Mouse (Mus musculus) CD8-positive naive resting alpha-beta T cell, adult 2 months (primary cell): ENCODE measurements around the gene Dmrtc1b.
"Not testable (repeated sequence)": the region's sequence is repeated elsewhere in the genome, so short reads cannot be mapped to it uniquely, and the experiment has no call there.

Experiments used
- DNase-seq, 2 experiments: peaks; one replicate each; pipeline ENCODE4 v3.0.0; 2022; ENCODE audit warnings: low read depth in 2 of 2, low spot score in 2 of 2

Gene Dmrtc1b

GRCm38 (mm10) chrX:102707535-102707934 lies at the start of gene Dmrtc1b, which contains the start of gene Gm9112:
Gene Dmrtc1b (plus strand): TSS chrX:102707865.
Gene Gm9112 (minus strand): TSS chrX:102707635.
- not testable (repeated sequence) for DNase-seq

GRCm38 (mm10) chrX:102660712-102661111 lies 47.0 kb upstream of the Dmrtc1b start:
- no peak for DNase-seq

- DNase-seq: no peak
These were observed 41.0 kb upstream of the Dmrtc1b start for GRCm38 (mm10) chrX:102666641-102667040.

DNA sequence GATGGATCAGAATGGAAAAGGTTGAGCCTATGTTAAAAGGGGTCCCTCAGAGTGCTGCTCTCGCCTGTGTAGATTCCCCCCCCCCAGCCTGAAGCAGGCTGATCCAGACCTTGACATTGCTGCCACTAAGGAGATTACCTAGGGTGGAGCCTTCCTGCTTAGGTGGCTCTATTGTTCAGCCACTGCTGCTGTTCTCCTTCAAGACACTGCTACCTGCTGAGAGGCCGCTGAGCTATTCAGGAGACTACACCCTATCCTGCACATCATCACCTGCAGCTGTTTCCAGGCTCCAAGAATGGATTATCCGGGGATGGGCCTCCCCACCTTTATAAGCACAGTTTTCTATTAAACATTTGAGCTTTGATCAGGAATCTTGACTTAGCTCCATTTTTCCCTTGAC lies 23.0 kb upstream of the Dmrtc1b start:
- not testable (repeated sequence) for DNase-seq

DNA sequence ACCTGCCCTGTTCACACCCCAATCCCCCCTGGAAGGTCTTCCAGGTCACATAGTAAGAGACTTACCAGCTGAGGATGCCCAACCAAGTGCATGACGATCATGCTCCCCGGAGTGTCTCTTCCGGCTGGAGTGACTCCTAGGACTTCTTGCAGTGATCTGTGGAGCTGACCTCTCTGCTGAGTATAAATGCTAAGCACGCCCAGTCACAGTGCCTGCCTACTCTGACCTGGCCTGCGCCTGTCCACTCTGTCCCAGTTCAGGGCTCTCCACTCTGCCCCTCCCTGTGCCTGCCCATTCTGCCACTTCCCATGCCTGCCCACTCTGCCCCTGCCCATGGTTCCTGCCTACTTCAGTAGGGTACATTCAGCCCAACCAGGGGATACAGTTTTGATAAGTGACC lies 20.8 kb upstream of the Dmrtc1b start, which contains the start of gene Gm3880:
Gene Gm3880, minus strand, starts transcription at position 101 of the 400 bp plus-strand sequence.
- DNase-seq: not testable (repeated sequence)

- DNase-seq: not testable (repeated sequence)
These were observed 18.4 kb upstream of the Dmrtc1b start for GRCm38 (mm10) chrX:102689252-102689651.

- not testable (repeated sequence) for DNase-seq
These were observed 7.0 kb upstream of the Dmrtc1b start for GRCm38 (mm10) chrX:102700636-102701035.

DNA sequence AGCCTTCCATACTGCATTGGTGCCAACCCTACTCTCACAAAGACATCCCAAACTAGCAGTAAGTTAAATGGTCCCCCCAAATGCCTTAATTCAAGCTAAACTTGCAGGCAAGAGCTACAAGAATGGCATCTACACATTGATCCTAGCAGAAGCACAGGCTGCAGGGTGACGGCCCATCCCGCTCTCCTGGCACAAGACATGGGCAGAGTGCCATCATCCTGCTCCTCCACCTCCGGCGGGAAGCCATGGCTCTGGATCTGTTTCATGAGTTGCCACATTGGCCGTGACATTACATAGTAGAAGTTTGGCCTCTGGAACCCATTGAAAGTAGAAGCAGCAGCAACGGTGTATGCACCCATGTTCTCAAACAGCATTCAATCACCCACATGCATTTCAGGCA lies 16.6 kb downstream of the Dmrtc1b start:
- DNase-seq: not testable (repeated sequence)
